Mouse (Mus musculus): ENCODE data around the gene Atp6v0a2. TPM values are rescaled to one million over a fixed set of nuclear protein-coding genes. Genes with fewer than 3 reads are reported as not detected.

The Atp6v0a2 gene
- polyA plus RNA-seq, 1 experiment from 2014 or later: 12.6 TPM

DNA sequence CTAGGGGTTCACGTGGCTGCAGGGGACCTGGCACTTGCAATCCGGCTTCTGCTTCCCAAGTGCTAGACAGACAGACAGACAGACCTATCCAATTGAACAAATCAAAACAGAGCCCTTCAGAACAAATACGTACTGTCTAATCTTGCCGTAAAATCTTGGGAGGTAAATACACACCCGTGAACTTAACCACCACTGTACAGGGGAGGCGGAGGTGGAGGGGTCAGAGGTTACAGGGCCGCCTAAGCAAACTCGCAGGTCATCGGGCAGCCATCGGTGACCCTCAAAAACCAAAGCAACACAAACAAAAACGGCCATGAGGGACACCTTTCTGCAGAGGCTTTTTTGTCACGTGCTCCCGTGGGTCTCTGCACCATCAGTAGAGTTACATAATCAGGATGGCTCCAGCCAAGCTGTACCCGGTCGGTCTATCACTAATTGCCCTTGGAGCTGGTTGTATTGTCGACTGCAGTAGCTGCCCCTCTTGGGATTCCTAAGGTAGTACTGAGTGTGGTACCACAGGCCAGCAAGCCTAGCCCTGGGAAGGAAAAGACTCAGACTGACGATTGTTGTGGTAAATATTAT lies 23.2 kb upstream of the Atp6v0a2 start:
- Histone ChIP-seq H3K9me3 (replicated peaks; ENCODE audit: control insufficient read depth, low read length) (no peaks in the 10 kb centered on the region), H3K36me3 (ENCODE audit: control insufficient read depth, insufficient read depth) (no peaks in the 10 kb centered on the region), H3K4me3 (ENCODE audit: low read depth, low read length) (no peak overlapping the region), H3K27me3 (ENCODE audit: control insufficient read depth, insufficient read depth, low read depth, low read length) (no peaks in the 10 kb centered on the region), H3K4me1 (ENCODE audit: control insufficient read depth, low read depth, low read length) (no peaks in the 10 kb centered on the region; the same call in 1 of the 2 replicates), H3K27ac (ENCODE audit: low read length) (peak overlapping the region; percentile 67), H3K4me2 (ENCODE audit: low read depth, low read length) (no peak overlapping the region), H3K9ac (ENCODE audit: low read depth, low read length) (no peak overlapping the region)
- WGBS (ENCODE audit: insufficient replicate concordance): 55% methylated on average over 17 of the region's 17 CpGs
- peak; percentile 92 for ATAC-seq (ENCODE audit: low read depth)

DNA sequence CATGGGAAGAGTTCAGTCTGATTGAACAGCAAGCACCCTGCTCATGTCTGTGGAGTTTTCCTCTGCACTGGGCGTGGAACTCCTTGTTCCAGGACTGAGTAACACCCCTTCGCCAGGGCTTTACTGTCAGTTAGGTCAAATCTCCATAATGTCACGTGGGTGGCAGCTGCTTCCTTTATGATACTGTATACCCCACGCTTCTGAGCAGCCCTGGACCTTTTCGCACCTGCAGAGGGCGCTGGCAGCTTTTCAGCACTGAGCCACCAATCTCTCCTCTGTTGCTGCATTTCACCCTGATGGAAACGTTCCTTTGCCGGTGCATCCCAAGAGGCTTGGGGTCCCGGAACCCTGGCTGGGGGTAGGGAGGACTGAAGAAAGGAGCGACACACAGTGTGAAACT lies 17.4 kb upstream of the Atp6v0a2 start:
- Histone ChIP-seq H3K9ac (ENCODE audit: low read depth, low read length) (no peak overlapping the region), H3K27ac (ENCODE audit: low read length) (no peak overlapping the region), H3K9me3 (replicated peaks; ENCODE audit: control insufficient read depth, low read length) (no peaks in the 10 kb centered on the region), H3K4me3 (ENCODE audit: low read depth, low read length) (no peak overlapping the region), H3K36me3 (ENCODE audit: control insufficient read depth, insufficient read depth) (no peaks in the 10 kb centered on the region), H3K4me1 (ENCODE audit: control insufficient read depth, low read depth, low read length) (no peaks in the 10 kb centered on the region), H3K4me2 (ENCODE audit: low read depth, low read length) (no peak overlapping the region), H3K27me3 (ENCODE audit: control insufficient read depth, insufficient read depth, low read depth, low read length) (no peaks in the 10 kb centered on the region)
- WGBS (ENCODE audit: insufficient replicate concordance): 46% methylated on average over 10 of the region's 10 CpGs
- ATAC-seq (ENCODE audit: low read depth): no peak; the same call in 1 of the 2 replicates

GRCm38 (mm10) chr5:124614709-124615108 lies 13.7 kb upstream of the Atp6v0a2 start:
- no peak for ATAC-seq (ENCODE audit: low read depth)

GRCm38 (mm10) chr5:124618711-124619110 lies 9.7 kb upstream of the Atp6v0a2 start:
- no peak for ATAC-seq (ENCODE audit: low read depth)
- no peaks in the 10 kb centered on the region for H3K9me3 ChIP-seq (replicated peaks; ENCODE audit: control insufficient read depth, low read length)

More at GRCm38 (mm10) chr5:124614709-124615108, 13.7 kb upstream of the Atp6v0a2 start:
- Histone ChIP-seq H3K4me2 (ENCODE audit: low read depth, low read length) (no peak overlapping the region), H3K4me3 (ENCODE audit: low read depth, low read length) (no peak overlapping the region), H3K27me3 (ENCODE audit: control insufficient read depth, insufficient read depth, low read depth, low read length) (no peaks in the 10 kb centered on the region), H3K27ac (ENCODE audit: low read length) (no peak overlapping the region), H3K36me3 (ENCODE audit: control insufficient read depth, insufficient read depth) (no peaks in the 10 kb centered on the region), H3K9me3 (replicated peaks; ENCODE audit: control insufficient read depth, low read length) (no peaks in the 10 kb centered on the region), H3K9ac (ENCODE audit: low read depth, low read length) (no peak overlapping the region), H3K4me1 (ENCODE audit: control insufficient read depth, low read depth, low read length) (no peaks in the 10 kb centered on the region)
- 39% methylated on average over 11 of the region's 11 CpGs for WGBS (ENCODE audit: insufficient replicate concordance)

GRCm38 (mm10) chr5:124621362-124621761 lies 7.0 kb upstream of the Atp6v0a2 start:
- H3K9ac ChIP-seq (ENCODE audit: low read depth, low read length): no peak overlapping the region
- H3K9me3 ChIP-seq (replicated peaks; ENCODE audit: control insufficient read depth, low read length): no peaks in the 10 kb centered on the region
- H3K4me3 ChIP-seq (ENCODE audit: low read depth, low read length): no peak overlapping the region
- H3K27ac ChIP-seq (ENCODE audit: low read length): no peak overlapping the region
- no peaks in the 10 kb centered on the region for H3K36me3 ChIP-seq (ENCODE audit: control insufficient read depth, insufficient read depth)
- WGBS (ENCODE audit: insufficient replicate concordance): 63% methylated on average over 13 of the region's 13 CpGs
- H3K4me2 ChIP-seq (ENCODE audit: low read depth, low read length): no peak overlapping the region
- no peak for ATAC-seq (ENCODE audit: low read depth)
- no peaks in the 10 kb centered on the region for H3K27me3 ChIP-seq (ENCODE audit: control insufficient read depth, insufficient read depth, low read depth, low read length)
- no peaks in the 10 kb centered on the region for H3K4me1 ChIP-seq (ENCODE audit: control insufficient read depth, low read depth, low read length)

More at GRCm38 (mm10) chr5:124618711-124619110, 9.7 kb upstream of the Atp6v0a2 start:
- 74% methylated on average over 10 of the region's 10 CpGs for WGBS (ENCODE audit: insufficient replicate concordance)
- H3K4me3 ChIP-seq (ENCODE audit: low read depth, low read length): no peak overlapping the region
- H3K4me1 ChIP-seq (ENCODE audit: control insufficient read depth, low read depth, low read length): no peaks in the 10 kb centered on the region
- no peak overlapping the region for H3K9ac ChIP-seq (ENCODE audit: low read depth, low read length)
- no peak overlapping the region for H3K27ac ChIP-seq (ENCODE audit: low read length)
- H3K36me3 ChIP-seq (ENCODE audit: control insufficient read depth, insufficient read depth): no peaks in the 10 kb centered on the region
- no peak overlapping the region for H3K4me2 ChIP-seq (ENCODE audit: low read depth, low read length)
- H3K27me3 ChIP-seq (ENCODE audit: control insufficient read depth, insufficient read depth, low read depth, low read length): no peaks in the 10 kb centered on the region

- Histone ChIP-seq H3K4me2 (ENCODE audit: low read depth, low read length) (no peak overlapping the region), H3K27me3 (ENCODE audit: control insufficient read depth, insufficient read depth, low read depth, low read length) (no peaks in the 10 kb centered on the region), H3K27ac (ENCODE audit: low read length) (no peak overlapping the region), H3K9me3 (replicated peaks; ENCODE audit: control insufficient read depth, low read length) (no peaks in the 10 kb centered on the region), H3K4me3 (ENCODE audit: low read depth, low read length) (no peak overlapping the region), H3K9ac (ENCODE audit: low read depth, low read length) (no peak overlapping the region), H3K36me3 (ENCODE audit: control insufficient read depth, insufficient read depth) (no peaks in the 10 kb centered on the region), H3K4me1 (ENCODE audit: control insufficient read depth, low read depth, low read length) (peaks cover under 1% of the 10 kb centered on the region; the same call in 1 of the 2 replicates)
- 55% methylated on average over 15 of the region's 15 CpGs for WGBS (ENCODE audit: insufficient replicate concordance)
- 0 out of 2 replicates have a peak, but pooled peaks have one; percentile 13 for ATAC-seq (ENCODE audit: low read depth)
Measured at GRCm38 (mm10) chr5:124622890-124623289, 5.5 kb upstream of the Atp6v0a2 start.

DNA sequence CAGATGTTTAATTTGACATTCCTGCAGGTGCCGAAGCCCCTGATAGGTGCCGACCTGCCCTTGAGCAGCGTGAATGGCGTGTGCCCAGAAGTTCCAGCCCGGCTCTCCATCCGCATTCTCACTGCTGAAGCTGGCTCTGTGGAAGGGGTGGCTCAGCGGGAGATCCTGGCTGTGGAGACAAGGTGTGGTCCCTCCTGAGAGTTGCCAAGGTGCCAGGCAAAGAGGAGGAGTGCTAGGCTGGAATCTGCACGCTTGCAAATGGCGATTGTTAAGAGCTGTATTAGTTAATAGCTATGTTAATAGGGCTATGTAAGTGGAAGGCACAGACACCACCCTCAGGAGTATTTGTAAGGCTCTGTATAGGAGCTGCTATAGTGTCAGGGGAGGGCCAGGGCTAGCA lies 4.1 kb upstream of the Atp6v0a2 start:
- H3K4me1 ChIP-seq (ENCODE audit: control insufficient read depth, low read depth, low read length): peaks cover 7% of the 10 kb centered on the region
- H3K4me2 ChIP-seq (ENCODE audit: low read depth, low read length): no peak overlapping the region
- H3K9me3 ChIP-seq (replicated peaks; ENCODE audit: control insufficient read depth, low read length): no peaks in the 10 kb centered on the region
- no peak overlapping the region for H3K9ac ChIP-seq (ENCODE audit: low read depth, low read length)
- WGBS (ENCODE audit: insufficient replicate concordance): 82% methylated on average over 9 of the region's 9 CpGs
- no peak overlapping the region for H3K27ac ChIP-seq (ENCODE audit: low read length)
- no peaks in the 10 kb centered on the region for H3K27me3 ChIP-seq (ENCODE audit: control insufficient read depth, insufficient read depth, low read depth, low read length)
- H3K36me3 ChIP-seq (ENCODE audit: control insufficient read depth, insufficient read depth): no peaks in the 10 kb centered on the region
- ATAC-seq (ENCODE audit: low read depth): no peak
- no peak overlapping the region for H3K4me3 ChIP-seq (ENCODE audit: low read depth, low read length)

GRCm38 (mm10) chr5:124629641-124630040 lies 1.3 kb downstream of the Atp6v0a2 start:
- H3K4me1 ChIP-seq (ENCODE audit: control insufficient read depth, low read depth, low read length): peaks cover 18% of the 10 kb centered on the region
- H3K27me3 ChIP-seq (ENCODE audit: control insufficient read depth, insufficient read depth, low read depth, low read length): no peaks in the 10 kb centered on the region
- peak overlapping the region; percentile 90 for H3K4me3 ChIP-seq (ENCODE audit: low read depth, low read length)
- peak overlapping the region; percentile 97 for H3K4me2 ChIP-seq (ENCODE audit: low read depth, low read length)
- H3K9ac ChIP-seq (ENCODE audit: low read depth, low read length): peak overlapping the region; percentile 92
- H3K27ac ChIP-seq (ENCODE audit: low read length): no peak overlapping the region
- no peaks in the 10 kb centered on the region for H3K9me3 ChIP-seq (replicated peaks; ENCODE audit: control insufficient read depth, low read length)
- ATAC-seq (ENCODE audit: low read depth): no peak
- WGBS (ENCODE audit: insufficient replicate concordance): 10% methylated on average over 11 of the region's 11 CpGs
- H3K36me3 ChIP-seq (ENCODE audit: control insufficient read depth, insufficient read depth): no peaks in the 10 kb centered on the region; the same call in 1 of the 2 replicates

DNA sequence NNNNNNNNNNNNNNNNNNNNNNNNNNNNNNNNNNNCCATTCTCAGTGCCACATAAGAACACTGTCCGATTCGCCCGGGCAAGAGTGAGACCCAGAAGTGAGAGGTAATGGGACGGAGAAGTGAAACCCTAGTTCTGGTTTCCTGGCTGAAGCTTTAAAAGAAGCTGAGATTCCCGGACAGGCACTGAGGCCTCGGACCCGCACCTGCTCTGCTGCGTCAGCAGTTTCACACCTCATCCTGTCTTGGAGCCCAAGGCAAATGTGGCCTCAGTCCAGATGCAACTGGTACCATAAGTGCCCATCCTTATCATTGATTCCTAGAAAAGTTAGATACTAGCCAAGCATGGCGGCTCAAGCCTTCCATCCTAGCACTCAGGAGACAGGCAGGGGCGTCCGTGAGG lies 3.3 kb downstream of the Atp6v0a2 start:
- no peaks in the 10 kb centered on the region; the same call in 1 of the 2 replicates for H3K36me3 ChIP-seq (ENCODE audit: control insufficient read depth, insufficient read depth)
- WGBS (ENCODE audit: insufficient replicate concordance): 78% methylated on average over 11 of the region's 11 CpGs
- H3K27ac ChIP-seq (ENCODE audit: low read length): no peak overlapping the region
- no peak overlapping the region for H3K4me2 ChIP-seq (ENCODE audit: low read depth, low read length)
- H3K9ac ChIP-seq (ENCODE audit: low read depth, low read length): no peak overlapping the region
- no peaks in the 10 kb centered on the region for H3K9me3 ChIP-seq (replicated peaks; ENCODE audit: control insufficient read depth, low read length)
- peaks cover 18% of the 10 kb centered on the region for H3K4me1 ChIP-seq (ENCODE audit: control insufficient read depth, low read depth, low read length)
- ATAC-seq (ENCODE audit: low read depth): no peak
- no peaks in the 10 kb centered on the region for H3K27me3 ChIP-seq (ENCODE audit: control insufficient read depth, insufficient read depth, low read depth, low read length)
- no peak overlapping the region for H3K4me3 ChIP-seq (ENCODE audit: low read depth, low read length)
